Mouse (Mus musculus) heart, postnatal 14 days (tissue): ENCODE measurements around the gene Prrc2a. TPM values are rescaled to one million over a fixed set of nuclear protein-coding genes. Genes with fewer than 3 reads are reported as not detected.
A peak's percentile ranks its signal among the peaks of the same experiment; 100 is the strongest.

Source experiments
- DNase-seq, 2 experiments: peaks; one replicate each; pipeline ENCODE4 v3.0.0; 2021 to 2022
- intact Hi-C: fragments of 180-260 bp; cut with DNase I; formaldehyde crosslinking; loops from one replicate; pipeline ENCODE4 v1.15.1; 2025
- total RNA-seq, 2 experiments: library from RNA; stranded (reverse); gene quantifications; 2 replicates each; pipeline ENCODE4 v1.2.3; 2021

The Prrc2a gene
- total RNA-seq, 2 experiments from 2014 or later = 148 to 174 TPM

- no peak for DNase-seq
- intact Hi-C loops = no loop called here
Measured at GRCm38 (mm10) chr17:35192924-35193323, 28.2 kb upstream of the Prrc2a start.

GRCm38 (mm10) chr17:35191723-35192122 lies 27.0 kb upstream of the Prrc2a start:
- intact Hi-C loops = no loop called here
- no peak for DNase-seq

DNA sequence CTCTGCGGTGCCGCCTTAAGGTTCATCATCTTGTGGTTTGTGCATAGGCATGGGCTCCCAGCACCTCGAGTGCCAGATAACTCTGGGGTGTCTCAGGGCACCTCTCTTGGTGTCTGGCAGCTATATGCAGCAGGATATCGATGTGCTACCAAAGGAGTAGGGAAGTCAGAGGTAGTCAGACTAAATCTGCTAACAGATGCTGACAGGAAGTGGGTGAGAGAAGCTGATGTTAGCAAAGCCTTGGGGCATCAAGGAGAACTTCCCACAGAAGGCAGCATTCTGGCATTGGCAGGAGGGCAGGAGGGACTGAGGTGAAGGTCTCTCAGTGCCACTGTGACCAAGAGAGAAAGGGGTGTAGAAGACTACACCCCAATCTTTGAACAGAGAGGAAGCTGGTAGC lies 25.4 kb upstream of the Prrc2a start:
- DNase-seq = no peak
- intact Hi-C loops = no loop called here

DNA sequence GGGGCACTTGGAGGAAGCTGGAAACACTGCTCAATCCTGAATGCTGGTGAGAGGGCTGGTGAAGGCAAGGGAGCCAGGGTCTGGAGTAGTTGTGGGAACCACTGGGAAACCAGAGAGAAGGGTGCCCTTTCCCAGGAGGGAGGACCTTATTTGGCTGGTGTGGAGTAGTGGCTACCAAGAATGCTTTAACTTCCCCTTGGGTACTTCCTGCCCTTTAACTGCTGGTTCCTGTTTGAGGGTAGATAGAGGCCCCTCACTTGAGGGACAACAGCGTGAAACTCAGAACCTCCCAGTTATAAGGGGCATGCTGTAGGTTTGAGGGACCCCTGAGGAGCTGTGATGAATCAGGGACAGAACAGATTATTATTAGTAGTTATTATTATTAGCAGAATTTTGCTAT lies 24.5 kb upstream of the Prrc2a start:
- intact Hi-C loops = no loop called here
- DNase-seq = no peak

GRCm38 (mm10) chr17:35187959-35188610 lies 23.4 kb upstream of the Prrc2a start, which contains the start of gene Lst1:
Gene Lst1 (minus strand): TSS chr17:35188439.
- DNase-seq = no peak
- intact Hi-C loops = no loop called here

DNA sequence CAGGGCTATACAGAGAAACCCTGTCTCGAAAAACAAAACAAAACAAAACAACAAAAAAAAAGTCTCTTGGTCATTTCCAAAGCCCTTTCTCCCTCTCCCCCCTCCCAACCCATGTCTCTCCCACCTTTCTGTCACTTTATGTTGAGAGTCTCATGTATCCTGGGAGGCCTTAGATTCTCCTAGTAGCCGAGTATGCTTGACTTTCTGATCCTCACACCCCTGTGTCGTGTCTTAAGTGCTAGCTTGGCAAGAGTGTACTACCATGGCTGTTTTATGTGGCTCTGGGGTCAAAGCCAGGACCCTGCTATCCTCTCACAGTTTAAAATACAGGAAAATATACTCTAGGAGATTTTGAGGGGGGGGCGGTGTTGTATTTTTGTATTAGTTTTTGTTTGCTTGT lies 22.6 kb upstream of the Prrc2a start:
- intact Hi-C loops = no loop called here
- DNase-seq = no peak

GRCm38 (mm10) chr17:35186681-35187080 lies 22.0 kb upstream of the Prrc2a start:
- DNase-seq = no peak
- intact Hi-C loops = no loop called here

- peak; percentile 70 to 78 for DNase-seq
- intact Hi-C loops = no loop called here
Measured at GRCm38 (mm10) chr17:35185639-35186611, 21.2 kb upstream of the Prrc2a start.

GRCm38 (mm10) chr17:35180093-35180492 lies 15.4 kb upstream of the Prrc2a start:
- no peak for DNase-seq
- intact Hi-C loops = no loop called here

DNA sequence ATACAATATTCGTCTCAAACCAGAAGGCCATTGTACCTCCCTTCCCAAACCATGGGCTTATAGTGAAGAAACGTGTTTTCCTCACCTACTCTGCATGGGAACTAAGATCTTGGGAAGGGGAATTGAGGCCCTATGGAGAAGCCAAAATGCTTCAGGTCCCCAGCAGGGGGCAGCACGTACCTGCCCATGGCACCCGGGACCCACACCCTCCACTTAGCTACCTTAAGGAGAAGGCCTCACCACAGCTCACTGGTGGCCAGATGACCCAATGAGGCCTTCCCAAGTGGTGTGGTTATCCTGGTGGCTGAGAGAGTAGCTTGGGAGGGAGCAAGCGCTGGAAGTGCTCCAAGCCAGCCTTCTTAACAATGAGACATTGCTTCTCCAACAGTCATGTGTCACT lies 13.8 kb upstream of the Prrc2a start:
- DNase-seq = peak; percentile 83 to 86
- intact Hi-C loops = loop anchor here (1.0 kb wide), 1 partner anchor 54 kb away; no protein-coding TSS in a partner anchor

DNA sequence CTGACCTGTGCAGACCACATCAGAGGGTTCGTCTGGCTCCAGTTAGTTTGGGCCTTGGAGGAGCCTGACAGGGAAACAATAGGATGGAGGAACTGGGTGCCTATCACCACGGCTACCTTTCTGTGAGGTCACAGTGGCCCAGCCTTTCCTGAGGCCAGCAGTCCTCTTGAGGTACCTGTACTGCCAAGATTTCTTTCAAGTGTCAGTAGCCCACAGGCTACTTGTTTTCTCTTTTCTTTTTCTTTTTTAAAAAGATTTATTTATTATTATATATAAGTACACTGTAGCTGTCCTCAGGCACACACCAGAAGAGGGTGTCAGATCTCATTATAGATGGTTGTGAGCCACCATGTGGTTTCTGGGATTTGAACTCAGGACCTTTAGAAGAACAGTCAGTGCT lies 11.3 kb upstream of the Prrc2a start, which contains the start of gene Aif1:
Gene Aif1 (minus strand): TSS at position 101 of the 400 bp plus-strand sequence.
- DNase-seq = no peak
- intact Hi-C loops = no loop called here

- DNase-seq = no peak
- intact Hi-C loops = no loop called here
Measured at GRCm38 (mm10) chr17:35175382-35175781, 10.7 kb upstream of the Prrc2a start.

GRCm38 (mm10) chr17:35174201-35174977 lies 9.7 kb upstream of the Prrc2a start:
- DNase-seq = no peak
- intact Hi-C loops = no loop called here

- no peak for DNase-seq
- intact Hi-C loops = no loop called here
Measured at GRCm38 (mm10) chr17:35173329-35173728, 8.6 kb upstream of the Prrc2a start.

- intact Hi-C loops = no loop called here
- DNase-seq = no peak
Measured at GRCm38 (mm10) chr17:35172445-35173234, 7.9 kb upstream of the Prrc2a start.

DNA sequence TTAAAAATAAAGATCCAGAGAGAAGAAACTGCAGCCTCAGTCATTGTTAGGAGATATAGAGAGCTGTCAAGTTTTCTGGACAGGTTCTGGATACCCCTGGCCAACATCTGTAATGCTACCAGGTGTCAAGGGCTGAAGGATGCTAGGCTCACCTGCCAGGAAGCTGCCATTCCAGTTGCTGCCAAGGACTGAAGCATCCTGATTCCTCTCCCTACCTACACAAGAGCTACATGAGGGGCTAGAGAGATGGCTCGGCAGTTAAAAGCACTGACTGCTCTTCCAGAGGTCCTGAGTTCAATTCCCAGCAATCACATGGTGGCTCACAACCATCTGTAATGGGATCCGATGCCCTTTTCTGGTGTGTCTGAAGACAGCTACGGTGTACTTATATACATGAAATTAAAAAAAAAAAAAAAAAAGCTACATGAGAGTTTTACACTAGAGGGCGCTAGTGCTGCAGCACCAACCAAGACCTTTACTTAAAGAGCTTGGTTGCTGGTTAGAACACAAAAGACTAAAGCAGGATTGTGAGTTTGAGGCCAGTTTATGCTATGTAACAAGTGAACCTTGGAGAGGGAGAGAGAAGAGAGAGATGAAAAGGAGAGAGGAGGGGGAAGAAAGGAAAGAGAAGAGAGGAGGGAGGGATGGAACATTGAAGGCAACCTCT lies 4.0 kb upstream of the Prrc2a start:
- no peak for DNase-seq

DNA sequence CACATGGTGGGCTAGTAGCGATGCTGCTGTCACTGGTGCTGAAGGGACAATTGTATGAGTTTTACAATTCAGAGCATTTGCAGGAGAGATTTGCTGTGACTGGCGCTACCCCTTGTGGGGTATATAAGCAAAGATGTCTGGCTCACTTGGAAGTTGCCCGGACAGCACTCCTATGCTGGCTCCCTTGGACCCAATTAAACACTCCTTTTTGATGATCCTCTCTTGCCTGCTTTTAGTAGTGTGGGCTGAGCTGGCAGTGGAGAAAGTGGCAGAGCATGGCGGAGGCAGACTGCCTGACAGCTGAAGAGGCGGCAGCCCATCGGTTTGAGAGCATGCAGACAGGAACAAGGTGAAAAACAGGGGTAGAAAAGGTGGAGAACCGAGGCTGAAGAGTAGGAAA lies 3.1 kb upstream of the Prrc2a start:
- DNase-seq = no peak
- intact Hi-C loops = no loop called here

More for the DNA sequence above, 4.0 kb upstream of the Prrc2a start:
- intact Hi-C loops = no loop called here

DNA sequence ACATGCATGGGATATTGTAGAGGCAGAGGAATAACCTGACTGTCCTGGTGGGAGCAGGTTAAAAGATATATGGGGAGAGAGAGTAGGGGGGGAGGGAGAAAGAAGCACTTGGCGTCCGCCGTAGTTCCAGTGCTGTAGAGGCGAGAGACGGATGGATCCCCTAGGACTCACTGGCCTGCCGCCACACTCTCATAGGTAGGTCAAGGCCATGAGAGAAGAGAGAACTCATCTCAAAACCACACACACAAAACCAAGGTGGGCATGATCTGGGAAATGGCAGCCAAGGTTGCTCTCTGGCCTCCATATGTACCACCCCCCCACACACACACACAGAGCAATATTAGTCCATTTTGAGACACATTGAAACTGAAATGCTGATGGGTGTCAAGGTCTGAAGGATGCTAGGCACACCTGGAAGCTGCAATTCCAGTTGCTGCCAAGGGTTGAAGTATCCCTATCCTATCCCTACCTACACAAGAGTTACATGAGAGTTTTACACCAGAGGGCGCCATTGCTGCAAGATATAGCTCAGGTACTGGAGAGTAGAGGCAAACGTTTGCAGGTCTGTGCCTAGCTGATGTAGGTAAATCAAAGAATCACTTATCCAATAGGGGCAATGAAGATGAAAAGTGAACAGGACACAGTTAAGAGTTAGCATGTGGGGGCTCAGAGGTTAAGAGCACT lies 1.8 kb upstream of the Prrc2a start:
- DNase-seq = peak; percentile 44 to 54
- intact Hi-C loops = no loop called here
